Mouse (Mus musculus): Measurements from ENCODE around the gene Cecr2.

DNA sequence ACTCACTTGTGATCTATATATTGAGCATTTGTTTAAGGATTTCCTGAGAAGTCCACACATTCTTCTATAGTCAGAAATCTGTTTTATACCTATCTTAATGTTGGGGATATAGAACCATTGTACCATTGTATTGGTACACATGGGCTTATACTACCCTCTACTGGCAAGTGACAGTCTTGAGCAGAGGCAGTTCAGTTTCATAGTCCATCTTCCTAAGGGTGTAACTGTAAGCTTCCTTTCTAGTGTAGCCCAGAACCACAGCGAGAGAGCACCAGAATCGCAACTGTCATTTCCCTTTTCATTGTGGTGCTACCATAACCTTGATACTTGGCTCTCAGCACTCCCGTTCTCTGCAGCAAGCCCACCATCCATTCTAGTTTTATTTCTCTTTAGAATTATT lies 70.4 kb downstream of the Cecr2 start:
- TF ChIP-seq CTCF (conservative IDR thresholded peaks at IDR 0.05; ENCODE audit: low read length) (peak; percentile 53), POU5F1 (IDR thresholded peaks at IDR 0.05; ENCODE audit: borderline replicate concordance, low read length) (no peak)

Measured in E14TG2a.4 (cell line).